Mouse (Mus musculus): ENCODE results near the gene Arhgap20. TPM values are rescaled to one million over a fixed set of nuclear protein-coding genes. Genes with fewer than 3 reads are reported as not detected.

Gene Arhgap20
- polyA plus RNA-seq, 1 experiment = 0.56 TPM

- WGBS = 48% methylated on average over 2 of the region's 2 CpGs
- Histone ChIP-seq H3K4me3 (ENCODE audit: low read depth, low read length) (no peak overlapping the region), H3K27ac (ENCODE audit: insufficient read depth, low read depth, low read length) (no peak overlapping the region), H3K27me3 (ENCODE audit: control insufficient read depth, insufficient read depth, low read length) (no peaks in the 10 kb centered on the region), H3K4me1 (ENCODE audit: control insufficient read depth, insufficient read depth, insufficient read length, low read length) (no peaks in the 10 kb centered on the region), H3K36me3 (ENCODE audit: control insufficient read depth, insufficient read depth, low read length) (no peaks in the 10 kb centered on the region)
- TF ChIP-seq CTCF (IDR thresholded peaks at IDR 0.05; ENCODE audit: extremely low read depth, insufficient read length, insufficient replicate concordance, low read depth, low read length) (no peak), POLR2A (IDR thresholded peaks at IDR 0.05; ENCODE audit: low read depth, low read length) (no peak)
Observed at GRCm38 (mm10) chr9:51776459-51776858, 11.3 kb downstream of the Arhgap20 start.

- WGBS = 7% methylated on average over 1 of the region's 1 CpGs
- TF ChIP-seq POLR2A (IDR thresholded peaks at IDR 0.05; ENCODE audit: low read depth, low read length) (no peak), CTCF (IDR thresholded peaks at IDR 0.05; ENCODE audit: extremely low read depth, insufficient read length, insufficient replicate concordance, low read depth, low read length) (peak; percentile 20; the same call in 1 of the 2 replicates)
- no peak overlapping the region for H3K4me3 ChIP-seq (ENCODE audit: low read depth, low read length)
- H3K4me1 ChIP-seq (ENCODE audit: control insufficient read depth, insufficient read depth, insufficient read length, low read length) = no peaks in the 10 kb centered on the region
- H3K36me3 ChIP-seq (ENCODE audit: control insufficient read depth, insufficient read depth, low read length) = no peaks in the 10 kb centered on the region
- no peak overlapping the region for H3K27ac ChIP-seq (ENCODE audit: insufficient read depth, low read depth, low read length)
- H3K27me3 ChIP-seq (ENCODE audit: control insufficient read depth, insufficient read depth, low read length) = no peaks in the 10 kb centered on the region
Observed at GRCm38 (mm10) chr9:51777180-51777579, 12.0 kb downstream of the Arhgap20 start.

GRCm38 (mm10) chr9:51779232-51779631 is 14.1 kb downstream of the Arhgap20 start:
- Histone ChIP-seq H3K27me3 (ENCODE audit: control insufficient read depth, insufficient read depth, low read length) (no peaks in the 10 kb centered on the region), H3K4me1 (ENCODE audit: control insufficient read depth, insufficient read depth, insufficient read length, low read length) (no peaks in the 10 kb centered on the region), H3K36me3 (ENCODE audit: control insufficient read depth, insufficient read depth, low read length) (no peaks in the 10 kb centered on the region), H3K4me3 (ENCODE audit: low read depth, low read length) (no peak overlapping the region), H3K27ac (ENCODE audit: insufficient read depth, low read depth, low read length) (no peak overlapping the region)
- WGBS = 73% methylated on average over 5 of the region's 5 CpGs
- TF ChIP-seq POLR2A (IDR thresholded peaks at IDR 0.05; ENCODE audit: low read depth, low read length) = no peak
- TF ChIP-seq CTCF (IDR thresholded peaks at IDR 0.05; ENCODE audit: extremely low read depth, insufficient read length, insufficient replicate concordance, low read depth, low read length) = no peak

- no peaks in the 10 kb centered on the region for H3K27me3 ChIP-seq (ENCODE audit: control insufficient read depth, insufficient read depth, low read length)
- no peak for TF ChIP-seq POLR2A (IDR thresholded peaks at IDR 0.05; ENCODE audit: low read depth, low read length)
- no peak for TF ChIP-seq CTCF (IDR thresholded peaks at IDR 0.05; ENCODE audit: extremely low read depth, insufficient read length, insufficient replicate concordance, low read depth, low read length)
- no peak overlapping the region for H3K27ac ChIP-seq (ENCODE audit: insufficient read depth, low read depth, low read length)
- no peak overlapping the region for H3K4me3 ChIP-seq (ENCODE audit: low read depth, low read length)
- no peaks in the 10 kb centered on the region for H3K36me3 ChIP-seq (ENCODE audit: control insufficient read depth, insufficient read depth, low read length)
- 77% methylated on average over 7 of the region's 7 CpGs for WGBS
- H3K4me1 ChIP-seq (ENCODE audit: control insufficient read depth, insufficient read depth, insufficient read length, low read length) = no peaks in the 10 kb centered on the region
Observed at GRCm38 (mm10) chr9:51781092-51781491, 16.0 kb downstream of the Arhgap20 start.

GRCm38 (mm10) chr9:51787380-51787779 is 22.2 kb downstream of the Arhgap20 start:
- Histone ChIP-seq H3K27me3 (ENCODE audit: control insufficient read depth, insufficient read depth, low read length) (no peaks in the 10 kb centered on the region), H3K4me3 (ENCODE audit: low read depth, low read length) (no peak overlapping the region), H3K27ac (ENCODE audit: insufficient read depth, low read depth, low read length) (no peak overlapping the region), H3K4me1 (ENCODE audit: control insufficient read depth, insufficient read depth, insufficient read length, low read length) (no peaks in the 10 kb centered on the region), H3K36me3 (ENCODE audit: control insufficient read depth, insufficient read depth, low read length) (no peaks in the 10 kb centered on the region)
- no peak for TF ChIP-seq CTCF (IDR thresholded peaks at IDR 0.05; ENCODE audit: extremely low read depth, insufficient read length, insufficient replicate concordance, low read depth, low read length)
- no peak for TF ChIP-seq POLR2A (IDR thresholded peaks at IDR 0.05; ENCODE audit: low read depth, low read length)
- WGBS = 46% methylated on average over 6 of the region's 6 CpGs

GRCm38 (mm10) chr9:51788466-51788865 is 23.3 kb downstream of the Arhgap20 start:
- no peak for TF ChIP-seq CTCF (IDR thresholded peaks at IDR 0.05; ENCODE audit: extremely low read depth, insufficient read length, insufficient replicate concordance, low read depth, low read length)
- TF ChIP-seq POLR2A (IDR thresholded peaks at IDR 0.05; ENCODE audit: low read depth, low read length) = no peak
- H3K27me3 ChIP-seq (ENCODE audit: control insufficient read depth, insufficient read depth, low read length) = no peaks in the 10 kb centered on the region
- H3K36me3 ChIP-seq (ENCODE audit: control insufficient read depth, insufficient read depth, low read length) = no peaks in the 10 kb centered on the region
- no peak overlapping the region for H3K27ac ChIP-seq (ENCODE audit: insufficient read depth, low read depth, low read length)
- no peak overlapping the region for H3K4me3 ChIP-seq (ENCODE audit: low read depth, low read length)
- H3K4me1 ChIP-seq (ENCODE audit: control insufficient read depth, insufficient read depth, insufficient read length, low read length) = no peaks in the 10 kb centered on the region
- 64% methylated on average over 1 of the region's 1 CpGs for WGBS

GRCm38 (mm10) chr9:51795206-51795605 is 30.1 kb downstream of the Arhgap20 start:
- no peaks in the 10 kb centered on the region for H3K27me3 ChIP-seq (ENCODE audit: control insufficient read depth, insufficient read depth, low read length)
- H3K27ac ChIP-seq (ENCODE audit: insufficient read depth, low read depth, low read length) = no peak overlapping the region
- no peak overlapping the region for H3K4me3 ChIP-seq (ENCODE audit: low read depth, low read length)
- no peaks in the 10 kb centered on the region for H3K36me3 ChIP-seq (ENCODE audit: control insufficient read depth, insufficient read depth, low read length)
- 63% methylated on average over 6 of the region's 6 CpGs for WGBS
- H3K4me1 ChIP-seq (ENCODE audit: control insufficient read depth, insufficient read depth, insufficient read length, low read length) = no peaks in the 10 kb centered on the region
- TF ChIP-seq POLR2A (IDR thresholded peaks at IDR 0.05; ENCODE audit: low read depth, low read length) (no peak), CTCF (IDR thresholded peaks at IDR 0.05; ENCODE audit: extremely low read depth, insufficient read length, insufficient replicate concordance, low read depth, low read length) (no peak)

- 77% methylated on average over 5 of the region's 5 CpGs for WGBS
- Histone ChIP-seq H3K4me1 (ENCODE audit: control insufficient read depth, insufficient read depth, insufficient read length, low read length) (no peaks in the 10 kb centered on the region), H3K27me3 (ENCODE audit: control insufficient read depth, insufficient read depth, low read length) (no peaks in the 10 kb centered on the region), H3K4me3 (ENCODE audit: low read depth, low read length) (no peak overlapping the region), H3K27ac (ENCODE audit: insufficient read depth, low read depth, low read length) (no peak overlapping the region), H3K36me3 (ENCODE audit: control insufficient read depth, insufficient read depth, low read length) (no peaks in the 10 kb centered on the region)
- no peak for TF ChIP-seq CTCF (IDR thresholded peaks at IDR 0.05; ENCODE audit: extremely low read depth, insufficient read length, insufficient replicate concordance, low read depth, low read length)
Observed at GRCm38 (mm10) chr9:51798251-51798650, 33.1 kb downstream of the Arhgap20 start.

Measured in small intestine, adult 2 months (tissue).